Mouse (Mus musculus): ENCODE measurements around the gene Arhgdib. TPM values are rescaled to one million over a fixed set of nuclear protein-coding genes. Genes with fewer than 3 reads are reported as not detected.

Gene Arhgdib
- polyA plus RNA-seq, 1 experiment, result 10.5 TPM

- Histone ChIP-seq H3K4me3 (replicated peaks; ENCODE audit: insufficient read depth, low read depth, low read length) (no peak overlapping the region), H3K27ac (ENCODE audit: insufficient read depth, low read length) (no peak overlapping the region), H3K27me3 (ENCODE audit: control insufficient read depth, insufficient read depth, low read length) (no peaks in the 10 kb centered on the region), H3K4me1 (ENCODE audit: control insufficient read depth, insufficient read depth, low read length) (no peaks in the 10 kb centered on the region)
- TF ChIP-seq POLR2A (IDR thresholded peaks at IDR 0.05; ENCODE audit: borderline replicate concordance, insufficient read depth, low read length), result no peak
- TF ChIP-seq CTCF (IDR thresholded peaks at IDR 0.05; ENCODE audit: borderline replicate concordance, insufficient read depth, low read depth, low read length), result no peak
- no peak for DNase-seq
- 75% methylated on average over 8 of the region's 8 CpGs for WGBS
Measured at GRCm38 (mm10) chr6:136881678-136882077, 60.0 kb downstream of the Arhgdib start.

GRCm38 (mm10) chr6:136875670-136876069 lies 66.0 kb downstream of the Arhgdib start, which contains the start of gene Mgp:
Gene Mgp, minus strand, starts transcription at chr6:136875823.
- Histone ChIP-seq H3K27ac (ENCODE audit: insufficient read depth, low read length) (no peak within 1 kb of the TSS), H3K27me3 (ENCODE audit: control insufficient read depth, insufficient read depth, low read length) (no peaks in the 10 kb centered on the region), H3K4me3 (replicated peaks; ENCODE audit: insufficient read depth, low read depth, low read length) (no peak within 1 kb of the TSS), H3K4me1 (ENCODE audit: control insufficient read depth, insufficient read depth, low read length) (no peaks in the 10 kb centered on the region)
- no peak for TF ChIP-seq CTCF (IDR thresholded peaks at IDR 0.05; ENCODE audit: borderline replicate concordance, insufficient read depth, low read depth, low read length)
- TF ChIP-seq POLR2A (IDR thresholded peaks at IDR 0.05; ENCODE audit: borderline replicate concordance, insufficient read depth, low read length), result no peak
- WGBS, result 23% methylated on average over 9 of the region's 9 CpGs
- no peak for DNase-seq

GRCm38 (mm10) chr6:136874599-136874998 lies 67.1 kb downstream of the Arhgdib start:
- DNase-seq, result no peak
- no peak overlapping the region for H3K27ac ChIP-seq (ENCODE audit: insufficient read depth, low read length)
- H3K4me1 ChIP-seq (ENCODE audit: control insufficient read depth, insufficient read depth, low read length), result no peaks in the 10 kb centered on the region
- TF ChIP-seq CTCF (IDR thresholded peaks at IDR 0.05; ENCODE audit: borderline replicate concordance, insufficient read depth, low read depth, low read length) (no peak), POLR2A (IDR thresholded peaks at IDR 0.05; ENCODE audit: borderline replicate concordance, insufficient read depth, low read length) (no peak)
- no peak overlapping the region for H3K4me3 ChIP-seq (replicated peaks; ENCODE audit: insufficient read depth, low read depth, low read length)
- WGBS, result 15% methylated on average over 8 of the region's 8 CpGs
- H3K27me3 ChIP-seq (ENCODE audit: control insufficient read depth, insufficient read depth, low read length), result no peaks in the 10 kb centered on the region

Other genes with a start within 250 kb of the Arhgdib start
- gene Gucy2c, start 160.1 kb downstream of the Arhgdib start, polyA plus RNA-seq (2012; rRNA removed), result 0.10 TPM in 2 replicates
- gene Hist4h4, start 137.5 kb downstream of the Arhgdib start, polyA plus RNA-seq (2012; rRNA removed), result 0.62 and 1.0 TPM in 2 replicates
- gene H2afj, start 133.7 kb downstream of the Arhgdib start, polyA plus RNA-seq (2012; rRNA removed), result 74.1 and 88.9 TPM in 2 replicates
- gene BC049715, start 114.3 kb downstream of the Arhgdib start, polyA plus RNA-seq (2012; rRNA removed), result 0.38 and 0.74 TPM in 2 replicates
- gene Wbp11, start 113.7 kb downstream of the Arhgdib start, polyA plus RNA-seq (2012; rRNA removed), result 57.0 and 68.4 TPM in 2 replicates
- 7.8 and 8.8 TPM in 2 replicates for gene Smco3, start 106.4 kb downstream of the Arhgdib start, polyA plus RNA-seq (2012; rRNA removed)
- gene Art4, start 84.2 kb downstream of the Arhgdib start, polyA plus RNA-seq (2012; rRNA removed), result 0.16 and 0.29 TPM in 2 replicates
- gene Mgp, start 66.1 kb downstream of the Arhgdib start, polyA plus RNA-seq (2012; rRNA removed), result 93.7 and 131 TPM in 2 replicates
- gene Erp27, start 19.7 kb downstream of the Arhgdib start, polyA plus RNA-seq (2012; rRNA removed), result 0.22 and 0.31 TPM in 2 replicates
- gene Pde6h, start 18.1 kb downstream of the Arhgdib start, polyA plus RNA-seq (2012; rRNA removed), result 0.11 and 0.38 TPM in 2 replicates
- gene Rerg, start 228.6 kb upstream of the Arhgdib start, polyA plus RNA-seq (2012; rRNA removed), result 7.0 and 9.2 TPM in 2 replicates